Mouse (Mus musculus): ENCODE data around the gene Brwd1. TPM values are rescaled to one million over a fixed set of nuclear protein-coding genes. Genes with fewer than 3 reads are reported as not detected.
"Not testable (repeated sequence)": the region's sequence is repeated elsewhere in the genome, so short reads cannot be mapped to it uniquely, and the experiment has no call there.

Brwd1 gene
- polyA plus RNA-seq, 1 experiment: 12.8 TPM

- under 1% methylated on average over 66 of the region's 68 CpGs for WGBS
- DNase-seq (ENCODE audit: low read depth, low spot score): no peak
These were observed 534 bp downstream of the Brwd1 start for GRCm38 (mm10) chr16:96081742-96082241.

- under 1% methylated on average over 25 of the region's 28 CpGs for WGBS
- peak; percentile 56 for DNase-seq (ENCODE audit: low read depth, low spot score)
These were observed 995 bp downstream of the Brwd1 start for GRCm38 (mm10) chr16:96081331-96081730.

DNA sequence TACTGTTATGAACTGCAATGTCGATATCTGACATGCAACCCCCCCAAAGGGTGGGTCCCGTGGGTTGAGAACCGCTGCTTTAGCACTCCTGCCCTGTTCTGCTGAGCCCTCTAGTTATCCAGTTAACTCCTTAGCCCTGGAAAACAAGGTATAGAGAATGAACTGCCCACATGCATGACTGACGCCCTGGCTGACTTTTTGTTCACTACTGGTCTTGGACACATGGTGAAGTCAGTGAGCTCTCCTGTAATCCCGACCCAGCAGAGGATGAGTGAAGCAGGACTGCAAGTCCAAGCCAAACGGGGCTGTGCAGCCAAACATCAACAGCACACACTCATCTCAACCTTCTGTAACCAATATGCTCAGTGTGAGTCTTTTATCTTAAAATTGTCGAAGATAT lies 1.8 kb downstream of the Brwd1 start:
- 76% methylated on average over 7 of the region's 7 CpGs for WGBS
- DNase-seq (ENCODE audit: low read depth, low spot score): no peak

DNA sequence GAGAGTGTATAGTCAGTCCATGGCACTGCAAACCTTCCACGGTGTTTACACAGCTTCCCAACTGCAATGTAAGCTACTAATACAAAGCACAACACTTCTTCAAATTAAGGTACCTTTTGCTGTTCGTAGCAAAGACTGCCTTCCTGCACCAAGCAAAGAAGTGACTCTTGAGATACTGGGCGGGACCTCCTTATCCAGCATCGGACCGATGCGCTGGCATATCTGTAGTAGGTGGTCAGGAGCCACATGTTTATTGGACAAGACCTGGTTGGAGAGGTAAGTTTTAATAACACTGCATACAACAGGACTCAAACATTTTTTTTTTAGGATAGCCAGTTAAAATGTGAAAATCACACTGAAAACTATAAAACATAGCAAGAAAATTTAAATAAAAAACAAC lies 14.0 kb downstream of the Brwd1 start:
- 90% methylated on average over 6 of the region's 6 CpGs for WGBS

GRCm38 (mm10) chr16:96066174-96066573 lies 16.2 kb downstream of the Brwd1 start:
- 92% methylated on average over 12 of the region's 12 CpGs for WGBS
- DNase-seq (ENCODE audit: low read depth, low spot score): no peak

More for the DNA sequence above, 14.0 kb downstream of the Brwd1 start:
- DNase-seq (ENCODE audit: low read depth, low spot score): no peak

DNA sequence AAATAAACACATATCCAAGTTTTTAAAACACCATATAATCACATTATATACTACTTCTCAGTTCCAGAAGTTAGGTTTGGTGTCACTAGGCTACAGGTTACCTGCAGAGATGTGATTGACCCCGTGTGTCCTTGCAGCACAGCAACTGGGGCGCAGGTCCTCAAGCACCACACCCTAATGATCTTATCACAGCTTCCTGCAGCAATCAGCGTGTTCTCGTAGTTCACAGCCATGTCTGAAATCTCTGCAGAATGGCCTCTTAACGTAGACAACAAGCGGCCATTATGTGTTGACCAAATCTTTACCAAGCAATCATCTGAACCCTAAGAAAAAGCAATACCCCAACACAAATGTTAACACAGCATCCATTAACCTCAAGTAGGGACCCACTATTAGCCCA lies 17.7 kb downstream of the Brwd1 start:
- DNase-seq (ENCODE audit: low read depth, low spot score): no peak
- 85% methylated on average over 6 of the region's 6 CpGs for WGBS

GRCm38 (mm10) chr16:96044096-96044495 lies 38.2 kb downstream of the Brwd1 start:
- no peak for DNase-seq (ENCODE audit: low read depth, low spot score)
- 64% methylated on average over 5 of the region's 5 CpGs for WGBS

- WGBS: 90% methylated on average over 4 of the region's 4 CpGs
- DNase-seq (ENCODE audit: low read depth, low spot score): no peak
These were observed 41.6 kb downstream of the Brwd1 start for GRCm38 (mm10) chr16:96040691-96041090.

DNA sequence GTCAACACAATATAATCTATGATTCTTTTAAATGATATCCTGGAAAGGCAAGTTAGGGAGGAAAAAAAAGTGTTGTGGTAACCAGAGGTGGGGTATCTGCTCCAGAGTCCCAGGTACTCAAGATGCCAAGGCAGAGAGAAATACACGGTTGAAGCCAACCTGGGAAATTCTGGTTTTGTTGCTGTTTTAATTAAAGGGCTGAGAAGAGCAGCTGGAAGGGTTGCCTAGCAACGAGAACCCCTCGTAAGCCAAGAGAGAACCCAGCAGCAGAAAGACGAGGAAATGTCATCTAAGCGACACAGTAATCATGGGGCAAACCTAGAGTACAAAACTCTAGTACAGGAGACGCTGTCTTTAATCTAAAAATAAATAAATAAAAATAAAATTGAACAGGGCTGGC lies 42.8 kb downstream of the Brwd1 start:
- no peak for DNase-seq (ENCODE audit: low read depth, low spot score)
- 78% methylated on average over 6 of the region's 6 CpGs for WGBS

DNA sequence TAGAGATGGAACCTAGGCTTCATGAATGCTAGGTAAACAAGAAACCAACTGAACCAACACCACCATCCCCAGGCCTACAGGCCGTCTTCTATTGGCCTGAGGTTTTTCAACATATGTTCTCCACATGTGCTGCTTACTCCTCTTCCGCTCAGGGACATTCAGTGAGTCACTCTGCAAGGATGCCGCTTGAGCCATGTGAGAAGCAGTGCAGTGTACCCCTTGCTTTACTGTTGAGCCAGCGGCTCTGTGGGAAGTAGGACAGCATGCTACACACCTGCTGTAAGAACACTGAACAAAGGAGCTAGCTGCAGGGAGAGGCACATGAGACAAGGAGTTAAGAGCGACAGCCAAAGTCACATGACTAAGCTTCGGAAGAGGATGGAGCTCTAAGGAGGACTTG lies 47.9 kb downstream of the Brwd1 start:
- 89% methylated on average over 6 of the region's 6 CpGs for WGBS

GRCm38 (mm10) chr16:96032368-96033043 lies 49.8 kb downstream of the Brwd1 start:
- no peak for DNase-seq (ENCODE audit: low read depth, low spot score)
- WGBS: 90% methylated on average over 13 of the region's 13 CpGs

More for the DNA sequence above, 47.9 kb downstream of the Brwd1 start:
- no peak for DNase-seq (ENCODE audit: low read depth, low spot score)

- 89% methylated on average over 2 of the region's 2 CpGs for WGBS
- no peak for DNase-seq (ENCODE audit: low read depth, low spot score)
These were observed 51.7 kb downstream of the Brwd1 start for GRCm38 (mm10) chr16:96030476-96031102.

DNA sequence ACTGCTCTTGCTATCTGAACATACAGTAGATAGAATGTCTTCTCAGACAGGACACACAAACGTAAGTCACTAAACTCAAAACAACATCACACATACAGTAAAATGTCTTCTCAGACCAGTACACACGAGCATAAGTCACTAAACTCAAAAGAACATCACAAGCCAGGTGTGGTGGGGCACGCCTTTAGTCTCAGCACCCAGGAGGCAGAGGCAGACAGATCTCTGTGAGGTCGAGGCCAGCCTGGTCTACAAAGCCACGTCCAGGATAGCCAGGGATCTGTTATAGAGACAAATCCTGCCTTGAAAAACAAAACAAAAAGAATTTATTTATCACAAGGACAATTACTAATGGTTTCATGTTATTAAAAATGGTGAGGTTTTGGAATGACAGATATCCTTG lies 56.1 kb downstream of the Brwd1 start:
- WGBS: 88% methylated on average over 5 of the region's 5 CpGs
- no peak for DNase-seq (ENCODE audit: low read depth, low spot score)

DNA sequence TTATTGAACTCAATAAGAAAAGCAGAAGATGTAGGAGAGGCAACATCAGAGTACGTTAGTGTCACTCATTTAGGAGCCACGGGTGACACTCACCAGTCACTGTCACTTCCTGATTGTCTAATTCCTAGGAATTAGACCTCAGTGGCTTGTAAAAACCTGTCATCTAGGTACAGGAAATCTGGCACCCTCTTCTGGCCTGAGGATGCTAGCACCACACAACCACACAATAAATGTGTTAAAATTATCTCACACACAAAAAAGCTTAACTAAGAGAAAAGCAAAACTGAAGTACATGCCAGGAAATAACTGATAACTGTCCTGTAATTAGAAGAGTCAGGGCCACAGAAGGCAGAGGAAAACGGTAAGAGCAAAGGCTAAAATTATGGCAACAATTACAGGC lies 57.1 kb downstream of the Brwd1 start:
- DNase-seq (ENCODE audit: low read depth, low spot score): no peak

GRCm38 (mm10) chr16:96021045-96021444 lies 61.3 kb downstream of the Brwd1 start:
- 86% methylated on average over 10 of the region's 10 CpGs for WGBS
- DNase-seq (ENCODE audit: low read depth, low spot score): no peak

More for the DNA sequence above, 57.1 kb downstream of the Brwd1 start:
- 56% methylated on average over 3 of the region's 3 CpGs for WGBS

DNA sequence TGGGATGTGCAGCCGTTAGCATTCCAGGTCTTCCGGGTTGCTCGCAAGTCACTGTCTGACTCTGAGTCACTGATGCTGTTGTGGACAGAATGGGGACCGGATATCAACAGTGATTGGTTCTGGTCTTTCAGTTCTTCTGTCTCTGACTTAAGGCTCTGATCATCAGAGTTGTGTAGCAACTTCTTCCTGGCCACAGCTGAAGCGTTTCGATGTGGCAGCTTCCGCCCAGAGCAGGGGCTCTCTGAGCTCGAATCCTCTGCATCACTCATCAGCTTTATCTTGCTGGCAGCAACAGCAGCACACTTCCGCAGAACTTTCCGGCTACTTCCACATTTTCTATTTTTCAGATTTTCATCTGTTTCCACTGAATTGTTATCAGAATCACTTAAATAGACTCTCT lies 73.2 kb downstream of the Brwd1 start:
- no CpG with 5 or more reads among the region's 10 CpGs for WGBS

GRCm38 (mm10) chr16:96004278-96004677 lies 78.0 kb downstream of the Brwd1 start:
- DNase-seq (ENCODE audit: low read depth, low spot score): not testable (repeated sequence)
- WGBS: no CpG with 5 or more reads among the region's 10 CpGs

More for the DNA sequence above, 73.2 kb downstream of the Brwd1 start:
- DNase-seq (ENCODE audit: low read depth, low spot score): not testable (repeated sequence)

DNA sequence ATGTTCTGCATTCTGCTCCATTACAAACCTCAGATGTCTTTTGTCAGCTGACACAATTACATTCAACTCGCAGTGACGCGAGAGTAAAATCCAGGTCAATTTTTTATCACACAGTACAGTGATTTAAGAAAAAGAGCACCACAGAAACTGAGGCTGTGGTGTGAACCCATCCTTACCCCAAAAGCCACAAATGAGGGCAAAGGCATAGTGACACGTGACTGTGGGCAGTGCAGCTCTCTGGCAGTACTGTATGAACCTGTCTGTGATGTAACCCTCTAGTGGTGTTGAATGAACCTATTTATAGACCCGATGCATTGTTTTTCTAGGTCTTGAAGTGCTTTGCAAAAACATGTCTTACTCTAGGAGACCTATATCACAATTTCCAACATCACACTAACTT lies 83.0 kb downstream of the Brwd1 start:
- 79% methylated on average over 5 of the region's 5 CpGs for WGBS
- DNase-seq (ENCODE audit: low read depth, low spot score): no peak

DNA sequence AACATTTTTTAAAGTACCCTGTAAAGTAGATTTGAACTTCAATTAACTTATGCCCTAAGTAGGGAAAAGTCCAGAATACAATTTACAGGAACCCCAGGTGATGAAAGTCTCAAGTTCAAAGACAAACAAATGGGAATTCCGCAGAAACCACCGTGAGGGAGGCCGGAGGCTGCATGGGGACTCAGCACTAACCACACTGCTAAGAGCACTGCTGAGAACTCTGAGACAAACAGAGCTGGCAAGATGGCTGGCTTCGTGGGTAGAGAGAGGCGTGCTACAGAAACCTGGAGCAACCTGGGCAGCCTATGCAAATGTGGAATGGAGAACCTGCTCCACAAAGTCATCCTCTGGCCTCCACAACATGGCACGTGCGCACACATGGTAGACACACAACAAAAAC lies 86.2 kb downstream of the Brwd1 start:
- 80% methylated on average over 7 of the region's 7 CpGs for WGBS
- DNase-seq (ENCODE audit: low read depth, low spot score): no peak

GRCm38 (mm10) chr16:95994576-95994975 lies 87.8 kb downstream of the Brwd1 start:
- WGBS: 63% methylated on average over 4 of the region's 4 CpGs
- DNase-seq (ENCODE audit: low read depth, low spot score): not testable (repeated sequence)

DNA sequence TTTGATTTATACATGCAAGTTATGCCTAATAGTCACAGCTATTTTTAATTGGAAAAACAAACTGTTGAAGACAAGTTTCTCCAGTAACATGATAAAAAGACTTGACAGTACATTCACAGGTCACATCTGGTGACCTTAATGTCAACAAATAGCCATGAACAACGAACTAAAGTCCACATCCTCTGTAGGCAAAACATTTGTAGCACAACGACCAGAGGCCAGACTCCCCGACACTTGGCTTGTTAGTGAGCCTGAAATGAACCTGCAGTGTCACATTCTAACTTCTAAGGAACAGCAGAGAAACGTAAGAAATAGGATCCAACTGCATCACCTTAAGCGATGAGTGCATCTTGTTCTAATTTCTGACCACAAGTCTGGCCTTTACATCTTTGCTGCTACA lies 89.7 kb downstream of the Brwd1 start:
- WGBS: 54% methylated on average over 5 of the region's 5 CpGs

More for the DNA sequence above, 89.7 kb downstream of the Brwd1 start:
- no peak for DNase-seq (ENCODE audit: low read depth, low spot score)
